Mouse (Mus musculus): ENCODE results near the gene Ammecr1. TPM values are rescaled to one million over a fixed set of nuclear protein-coding genes. Genes with fewer than 3 reads are reported as not detected.

Gene Ammecr1
- total and polyA plus RNA-seq, 2 experiments from 2014 or later = 2.2 to 2.9 TPM

DNA sequence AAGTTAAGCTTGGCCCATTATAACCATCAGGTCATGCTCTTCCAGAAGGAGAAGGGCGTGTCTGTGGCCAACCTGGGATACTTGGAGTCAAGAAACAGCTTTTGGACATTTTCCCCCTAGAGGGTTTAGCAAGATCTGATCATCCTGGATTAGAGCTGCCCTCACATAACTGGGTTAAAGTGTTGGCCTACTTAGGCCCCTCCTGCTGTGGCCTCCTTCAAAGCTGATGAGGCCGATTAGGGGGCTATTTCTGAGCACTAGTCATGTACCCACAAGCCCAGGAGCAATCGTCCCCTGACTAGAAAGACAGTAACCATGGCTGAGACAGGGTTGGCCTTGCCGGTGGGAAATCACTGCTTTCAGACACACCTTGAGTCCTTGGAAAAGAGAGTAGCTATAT, 124.6 kb downstream of the Ammecr1 start:
- Histone ChIP-seq H3K4me3 (ENCODE audit: low read length) (no peak overlapping the region), H3K4me1 (ENCODE audit: insufficient read depth, low read length) (no peaks in the 10 kb centered on the region), H3K9me3 (ENCODE audit: low read length) (no peaks in the 10 kb centered on the region), H3K27ac (no peak overlapping the region), H3K4me2 (ENCODE audit: low read depth, low read length) (no peak overlapping the region), H3K9ac (replicated peaks; ENCODE audit: low read length) (no peak overlapping the region), H3K36me3 (ENCODE audit: insufficient read depth, low read length) (no peaks in the 10 kb centered on the region), H3K27me3 (ENCODE audit: insufficient read depth, low read length) (no peaks in the 10 kb centered on the region)
- no peak for TF ChIP-seq CTCF (IDR thresholded peaks at IDR 0.05; ENCODE audit: low read depth)
- DNase-seq (ENCODE audit: low spot score) (no peak), ATAC-seq (no peak)
- WGBS = 78% methylated on average over 4 of the region's 4 CpGs

- H3K4me1 ChIP-seq (ENCODE audit: insufficient read depth, low read length) = no peaks in the 10 kb centered on the region
- ATAC-seq = no peak
- no peak for TF ChIP-seq CTCF (IDR thresholded peaks at IDR 0.05; ENCODE audit: low read depth)
- no peak for DNase-seq (ENCODE audit: low spot score)
- H3K36me3 ChIP-seq (ENCODE audit: insufficient read depth, low read length) = no peaks in the 10 kb centered on the region
- no peaks in the 10 kb centered on the region for H3K9me3 ChIP-seq (ENCODE audit: low read length)
- no peaks in the 10 kb centered on the region for H3K27me3 ChIP-seq (ENCODE audit: insufficient read depth, low read length)
- H3K9ac ChIP-seq (replicated peaks; ENCODE audit: low read length) = no peak overlapping the region
- H3K4me2 ChIP-seq (ENCODE audit: low read depth, low read length) = no peak overlapping the region
- no peak overlapping the region for H3K27ac ChIP-seq
- H3K4me3 ChIP-seq (ENCODE audit: low read length) = no peak overlapping the region
- WGBS = 90% methylated on average over 7 of the region's 7 CpGs
Observed at GRCm38 (mm10) chrX:142839411-142839810, 127.1 kb downstream of the Ammecr1 start.

DNA sequence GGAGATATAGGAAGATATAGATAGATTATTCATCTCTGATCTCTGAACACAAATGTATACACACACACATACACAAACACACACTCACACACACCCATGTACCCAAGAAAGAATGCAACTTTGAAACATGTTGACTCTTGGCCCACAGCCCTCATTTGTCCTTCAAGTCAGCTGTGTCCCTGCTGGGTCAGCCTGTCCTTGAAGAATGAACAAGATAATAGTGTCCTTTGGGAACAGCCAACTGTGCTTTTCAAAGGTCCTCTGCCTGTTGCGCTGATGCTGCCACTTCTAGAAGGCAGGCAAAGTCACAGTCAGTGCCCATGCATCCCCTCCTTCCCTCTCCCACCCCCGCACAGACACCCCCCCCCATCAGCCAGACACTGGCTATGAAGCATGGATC, 127.7 kb downstream of the Ammecr1 start:
- no peak overlapping the region for H3K4me2 ChIP-seq (ENCODE audit: low read depth, low read length)
- no peak overlapping the region for H3K4me3 ChIP-seq (ENCODE audit: low read length)
- no peaks in the 10 kb centered on the region for H3K9me3 ChIP-seq (ENCODE audit: low read length)
- no peak overlapping the region for H3K9ac ChIP-seq (replicated peaks; ENCODE audit: low read length)
- no peak overlapping the region for H3K27ac ChIP-seq
- WGBS = 46% methylated on average over 2 of the region's 2 CpGs
- no peaks in the 10 kb centered on the region for H3K36me3 ChIP-seq (ENCODE audit: insufficient read depth, low read length)
- no peaks in the 10 kb centered on the region for H3K4me1 ChIP-seq (ENCODE audit: insufficient read depth, low read length)
- TF ChIP-seq CTCF (IDR thresholded peaks at IDR 0.05; ENCODE audit: low read depth) = no peak
- ATAC-seq = no peak
- H3K27me3 ChIP-seq (ENCODE audit: insufficient read depth, low read length) = no peaks in the 10 kb centered on the region
- DNase-seq (ENCODE audit: low spot score) = no peak

GRCm38 (mm10) chrX:142837316-142837715, 129.2 kb downstream of the Ammecr1 start:
- 80% methylated on average over 3 of the region's 3 CpGs for WGBS
- no peaks in the 10 kb centered on the region for H3K4me1 ChIP-seq (ENCODE audit: insufficient read depth, low read length)
- ATAC-seq (no peak), DNase-seq (ENCODE audit: low spot score) (no peak)
- no peaks in the 10 kb centered on the region for H3K27me3 ChIP-seq (ENCODE audit: insufficient read depth, low read length)
- no peak overlapping the region for H3K4me3 ChIP-seq (ENCODE audit: low read length)
- TF ChIP-seq CTCF (IDR thresholded peaks at IDR 0.05; ENCODE audit: low read depth) = no peak
- no peaks in the 10 kb centered on the region for H3K36me3 ChIP-seq (ENCODE audit: insufficient read depth, low read length)
- no peak overlapping the region for H3K4me2 ChIP-seq (ENCODE audit: low read depth, low read length)
- H3K9me3 ChIP-seq (ENCODE audit: low read length) = no peaks in the 10 kb centered on the region
- no peak overlapping the region for H3K9ac ChIP-seq (replicated peaks; ENCODE audit: low read length)
- no peak overlapping the region for H3K27ac ChIP-seq

GRCm38 (mm10) chrX:142836399-142836798, 130.1 kb downstream of the Ammecr1 start:
- Histone ChIP-seq H3K9ac (replicated peaks; ENCODE audit: low read length) (no peak overlapping the region), H3K4me2 (ENCODE audit: low read depth, low read length) (no peak overlapping the region), H3K27me3 (ENCODE audit: insufficient read depth, low read length) (no peaks in the 10 kb centered on the region), H3K4me3 (ENCODE audit: low read length) (no peak overlapping the region), H3K36me3 (ENCODE audit: insufficient read depth, low read length) (no peaks in the 10 kb centered on the region), H3K9me3 (ENCODE audit: low read length) (no peaks in the 10 kb centered on the region), H3K4me1 (ENCODE audit: insufficient read depth, low read length) (no peaks in the 10 kb centered on the region), H3K27ac (no peak overlapping the region)
- DNase-seq (ENCODE audit: low spot score) = no peak
- no peak for ATAC-seq
- TF ChIP-seq CTCF (IDR thresholded peaks at IDR 0.05; ENCODE audit: low read depth) = no peak
- WGBS = 90% methylated on average over 7 of the region's 7 CpGs

GRCm38 (mm10) chrX:142834807-142835206, 131.7 kb downstream of the Ammecr1 start:
- Histone ChIP-seq H3K9me3 (ENCODE audit: low read length) (no peaks in the 10 kb centered on the region), H3K9ac (replicated peaks; ENCODE audit: low read length) (no peak overlapping the region), H3K4me1 (ENCODE audit: insufficient read depth, low read length) (no peaks in the 10 kb centered on the region), H3K4me3 (ENCODE audit: low read length) (no peak overlapping the region), H3K27ac (no peak overlapping the region), H3K27me3 (ENCODE audit: insufficient read depth, low read length) (no peaks in the 10 kb centered on the region), H3K4me2 (ENCODE audit: low read depth, low read length) (no peak overlapping the region), H3K36me3 (ENCODE audit: insufficient read depth, low read length) (no peaks in the 10 kb centered on the region)
- no peak for TF ChIP-seq CTCF (IDR thresholded peaks at IDR 0.05; ENCODE audit: low read depth)
- whole genome bisulfite sequencing = 88% methylated on average over 6 of the region's 6 CpGs
- DNase-seq (ENCODE audit: low spot score) (no peak), ATAC-seq (no peak)

DNA sequence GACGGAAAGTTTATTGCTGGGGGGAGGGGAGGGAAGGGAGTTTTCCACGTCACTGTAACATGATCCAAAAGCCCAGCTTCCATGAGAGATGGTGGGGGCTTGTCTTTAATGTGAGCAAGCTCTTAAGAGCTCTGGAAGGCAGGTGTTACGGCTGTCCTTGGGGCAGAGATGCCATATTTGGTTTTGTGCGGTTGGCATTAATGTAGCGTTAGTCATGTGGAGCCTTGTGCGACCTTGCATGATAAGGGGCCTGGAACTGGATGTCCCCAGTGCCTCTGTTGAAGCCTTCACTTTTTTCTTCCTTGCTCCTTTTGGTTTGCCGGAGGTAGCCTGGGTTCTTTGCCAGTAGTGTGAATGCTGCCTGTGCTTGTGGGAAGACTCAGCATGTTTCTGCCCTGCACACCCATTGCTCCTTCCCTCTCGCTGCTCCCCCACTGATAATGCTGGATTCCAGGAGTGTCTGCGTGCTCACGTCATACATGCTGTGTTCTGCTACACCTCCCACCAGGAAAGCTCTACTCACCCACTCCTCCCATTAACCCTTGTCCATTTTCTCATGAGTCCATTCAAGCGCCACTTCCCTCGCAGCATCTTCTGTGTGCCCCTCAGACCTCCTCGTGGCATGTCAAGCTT, 133.2 kb downstream of the Ammecr1 start:
- no peaks in the 10 kb centered on the region for H3K27me3 ChIP-seq (ENCODE audit: insufficient read depth, low read length)
- no peak overlapping the region for H3K27ac ChIP-seq
- H3K4me1 ChIP-seq (ENCODE audit: insufficient read depth, low read length) = no peaks in the 10 kb centered on the region
- no peak for TF ChIP-seq CTCF (IDR thresholded peaks at IDR 0.05; ENCODE audit: low read depth)
- H3K4me3 ChIP-seq (ENCODE audit: low read length) = no peak overlapping the region
- no peaks in the 10 kb centered on the region for H3K9me3 ChIP-seq (ENCODE audit: low read length)
- ATAC-seq (no peak), DNase-seq (ENCODE audit: low spot score) (no peak)
- H3K9ac ChIP-seq (replicated peaks; ENCODE audit: low read length) = no peak overlapping the region
- 77% methylated on average over 13 of the region's 13 CpGs for WGBS
- no peaks in the 10 kb centered on the region for H3K36me3 ChIP-seq (ENCODE audit: insufficient read depth, low read length)
- H3K4me2 ChIP-seq (ENCODE audit: low read depth, low read length) = no peak overlapping the region

Data from hindbrain, postnatal 0 days (tissue).